Mouse (Mus musculus) intestine, embryonic 16.5 days (tissue): ENCODE data around the gene Vps35. TPM values are rescaled to one million over a fixed set of nuclear protein-coding genes. Genes with fewer than 3 reads are reported as not detected.
A peak's percentile ranks its signal among the peaks of the same experiment; 100 is the strongest.

Source experiments
- ATAC-seq: fragments of 200-750 bp; cut with Nextera tagmentation; 2 replicates; pipeline ENCODE4 v1.8.0; 2017; ENCODE audit warnings: moderate TSS enrichment, moderate library complexity
- H3K27ac ChIP-seq: fragments of 300-500 bp; sonication (generic); 2 replicates; pipeline ENCODE4 v1.5.1; 2014; ENCODE audit warnings: mild to moderate bottlenecking, low read length
- H3K27me3 ChIP-seq: fragments of 300-500 bp; sonication (generic); replicated peaks from 2 replicates; pipeline ENCODE4 v1.6.1; 2014; ENCODE audit warnings: low read length, control low read depth, mixed read lengths; ENCODE audit not compliant: control insufficient read depth, insufficient read depth
- H3K36me3 ChIP-seq: fragments of 300-500 bp; sonication (generic); 2 replicates; pipeline ENCODE4 v1.6.1; 2014; ENCODE audit warnings: low read length, control low read depth; ENCODE audit not compliant: control insufficient read depth, insufficient read depth
- H3K4me1 ChIP-seq: fragments of 300-500 bp; sonication (generic); 2 replicates; pipeline ENCODE4 v1.6.1; 2014; ENCODE audit warnings: low read length, control low read depth, mixed read lengths; ENCODE audit not compliant: control insufficient read depth, insufficient read depth
- H3K4me2 ChIP-seq: fragments of 300-500 bp; sonication (generic); 2 replicates; pipeline ENCODE4 v1.6.1; 2014; ENCODE audit warnings: low read depth, low read length, control low read depth
- H3K4me3 ChIP-seq: fragments of 300-500 bp; sonication (generic); 2 replicates; pipeline ENCODE4 v1.5.1; 2014; ENCODE audit warnings: mild to moderate bottlenecking, low read length
- H3K9ac ChIP-seq: fragments of 300-500 bp; sonication (generic); 2 replicates; pipeline ENCODE4 v1.6.1; 2014; ENCODE audit warnings: low read depth, low read length
- H3K9me3 ChIP-seq: fragments of 300-500 bp; sonication (generic); 2 replicates; pipeline ENCODE4 v1.6.1; 2016; ENCODE audit warnings: low read length, control low read depth; ENCODE audit not compliant: control insufficient read depth
- WGBS: fragments of 180-500 bp; shearing (Covaris S2); extraction: QIAGEN DNeasy Blood & Tissue Kit; methylation state at CpG from one replicate; pipeline ENCODE4 v1.1.7; 2014; 5-methylcytosine and 5-hydroxymethylcytosine counted together
- polyA plus RNA-seq: library from polyadenylated mRNA; unstranded; fragments of >200 nt; fragmentation: Nextera tagmentation; extraction: Ambion mirVana; gene quantifications from 2 replicates; pipeline ENCODE4 v1.2.1, GENCODE M21; 2015

The Vps35 gene
- polyA plus RNA-seq, 1 experiment from 2014 or later = 196 TPM

DNA sequence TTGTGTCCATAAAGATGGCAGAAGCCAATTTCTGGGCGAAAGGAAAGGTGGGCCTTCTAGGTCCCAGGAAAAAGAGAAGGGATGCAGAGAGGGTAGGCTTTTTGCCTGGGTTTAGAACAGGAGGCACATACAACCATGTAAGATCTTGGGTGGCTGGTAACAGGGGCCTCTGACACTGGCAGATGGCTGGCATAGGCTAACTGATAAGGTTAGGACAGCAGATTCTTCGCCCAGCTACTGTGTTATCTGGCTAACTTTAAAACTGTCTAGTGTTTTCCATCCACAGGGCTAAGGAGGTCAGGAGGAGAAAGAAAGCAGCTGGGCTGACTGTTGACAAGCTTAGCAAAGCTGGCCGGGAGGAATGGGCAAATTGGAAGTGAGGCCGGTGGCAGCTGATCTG lies 18.9 kb upstream of the Vps35 start:
- no peaks in the 10 kb centered on the region for H3K9me3 ChIP-seq
- H3K4me2 ChIP-seq = no peak overlapping the region
- H3K27ac ChIP-seq = no peak overlapping the region
- no peak overlapping the region for H3K9ac ChIP-seq
- peak; percentile 68 for ATAC-seq
- H3K4me3 ChIP-seq = no peak overlapping the region
- no peaks in the 10 kb centered on the region for H3K36me3 ChIP-seq
- H3K4me1 ChIP-seq = no peaks in the 10 kb centered on the region
- WGBS = 95% methylated on average over 4 of the region's 4 CpGs
- H3K27me3 ChIP-seq = no peaks in the 10 kb centered on the region

DNA sequence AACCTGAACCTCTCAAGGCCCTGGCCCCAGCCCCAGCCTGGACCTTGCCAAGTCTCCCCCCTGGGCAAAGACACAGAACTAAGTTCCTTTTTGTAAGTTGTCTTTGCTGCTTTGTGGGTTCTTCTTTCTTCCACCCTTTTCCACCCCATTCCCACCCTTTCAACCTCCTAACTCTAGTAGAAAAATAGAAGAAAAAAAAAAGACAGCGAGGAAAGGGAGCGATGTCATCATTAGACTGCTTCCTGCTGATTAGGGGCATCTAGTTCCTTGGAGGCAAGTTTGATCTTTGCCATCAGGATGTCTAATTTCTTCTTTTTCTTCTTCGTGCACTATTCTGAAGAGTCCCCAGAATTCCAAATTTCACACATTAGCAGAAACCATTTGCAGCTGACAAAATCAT lies 13.4 kb upstream of the Vps35 start:
- ATAC-seq = no peak
- H3K4me3 ChIP-seq = no peak overlapping the region
- H3K27ac ChIP-seq = no peak overlapping the region
- no peaks in the 10 kb centered on the region for H3K36me3 ChIP-seq
- no peak overlapping the region for H3K4me2 ChIP-seq
- no peak overlapping the region for H3K9ac ChIP-seq
- no peaks in the 10 kb centered on the region for H3K27me3 ChIP-seq
- WGBS = 84% methylated on average over 3 of the region's 3 CpGs
- no peaks in the 10 kb centered on the region for H3K9me3 ChIP-seq
- H3K4me1 ChIP-seq = no peaks in the 10 kb centered on the region

DNA sequence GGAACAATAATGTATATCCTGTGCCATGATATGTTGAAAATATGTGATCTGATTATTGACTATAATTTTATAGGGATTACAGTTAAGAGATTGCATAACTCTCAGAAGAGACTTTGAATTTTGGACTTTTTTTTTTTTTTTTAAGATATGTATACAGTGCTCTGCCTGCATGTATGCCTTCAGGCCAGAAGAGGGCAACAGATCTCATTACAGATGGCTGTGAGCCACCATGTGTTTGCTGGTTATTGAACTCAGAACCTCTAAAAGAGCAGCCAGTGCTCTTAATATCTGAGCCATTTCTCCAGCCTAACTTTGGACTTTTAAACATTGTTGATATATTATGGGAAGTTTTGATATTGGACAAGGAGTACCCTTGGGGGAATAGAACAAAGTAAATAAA lies 12.1 kb upstream of the Vps35 start:
- Histone ChIP-seq H3K4me2 (no peak overlapping the region), H3K27ac (no peak overlapping the region), H3K4me3 (no peak overlapping the region), H3K4me1 (no peaks in the 10 kb centered on the region), H3K9me3 (no peaks in the 10 kb centered on the region), H3K36me3 (peaks cover 3% of the 10 kb centered on the region; the same call in 1 of the 2 replicates), H3K9ac (no peak overlapping the region), H3K27me3 (no peaks in the 10 kb centered on the region)
- ATAC-seq = peak; percentile 40; the same call in 1 of the 2 replicates

DNA sequence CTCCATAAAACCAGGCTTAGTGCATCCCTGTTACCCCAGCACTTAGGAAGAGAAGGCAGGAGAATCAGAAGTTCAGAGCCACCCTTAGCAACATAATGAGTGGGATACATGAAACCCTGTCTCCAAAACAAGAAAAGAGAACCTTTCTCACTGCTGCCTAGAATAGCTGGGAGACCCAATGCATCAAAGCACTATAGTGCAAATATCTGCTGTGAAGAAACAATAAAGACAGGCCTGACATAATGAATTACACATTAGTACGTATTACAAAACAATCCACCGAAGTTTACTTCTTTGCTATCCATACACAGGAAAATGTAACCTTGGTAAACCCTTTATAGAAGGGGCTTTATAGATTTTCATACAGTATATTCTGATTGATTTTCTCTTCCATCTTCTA lies 9.0 kb upstream of the Vps35 start:
- Histone ChIP-seq H3K4me3 (no peak overlapping the region), H3K36me3 (peaks cover 11% of the 10 kb centered on the region; the same call in 1 of the 2 replicates), H3K4me1 (no peaks in the 10 kb centered on the region), H3K27ac (no peak overlapping the region), H3K4me2 (no peak overlapping the region), H3K9ac (no peak overlapping the region), H3K9me3 (no peaks in the 10 kb centered on the region), H3K27me3 (no peaks in the 10 kb centered on the region)
- 95% methylated on average over 2 of the region's 2 CpGs for WGBS
- no peak for ATAC-seq

DNA sequence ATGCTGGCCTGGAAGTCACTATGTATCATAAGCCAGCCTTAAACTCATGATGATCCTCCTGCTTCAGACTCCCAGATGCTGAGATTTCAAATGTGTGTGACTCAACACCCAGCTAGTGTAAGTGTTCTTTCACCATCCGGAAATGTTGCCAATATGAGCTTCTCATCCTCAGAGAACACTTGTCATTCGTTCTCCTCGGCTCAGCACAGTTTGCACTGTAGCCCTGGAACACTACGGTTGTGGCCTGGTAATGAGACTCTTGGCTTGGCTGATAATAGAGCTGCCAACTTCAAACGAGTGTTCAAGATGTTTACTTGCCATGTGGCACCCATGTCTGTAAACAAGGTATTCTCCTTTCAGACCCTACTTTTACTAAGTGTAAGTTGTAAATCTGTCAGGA lies 3.9 kb upstream of the Vps35 start:
- Histone ChIP-seq H3K9ac (no peak overlapping the region), H3K4me1 (peaks cover 13% of the 10 kb centered on the region), H3K9me3 (no peaks in the 10 kb centered on the region), H3K36me3 (peaks cover 19% of the 10 kb centered on the region; the same call in 1 of the 2 replicates), H3K4me3 (no peak overlapping the region), H3K27ac (no peak overlapping the region), H3K4me2 (no peak overlapping the region), H3K27me3 (no peaks in the 10 kb centered on the region)
- ATAC-seq = no peak
- 85% methylated on average over 5 of the region's 5 CpGs for WGBS

DNA sequence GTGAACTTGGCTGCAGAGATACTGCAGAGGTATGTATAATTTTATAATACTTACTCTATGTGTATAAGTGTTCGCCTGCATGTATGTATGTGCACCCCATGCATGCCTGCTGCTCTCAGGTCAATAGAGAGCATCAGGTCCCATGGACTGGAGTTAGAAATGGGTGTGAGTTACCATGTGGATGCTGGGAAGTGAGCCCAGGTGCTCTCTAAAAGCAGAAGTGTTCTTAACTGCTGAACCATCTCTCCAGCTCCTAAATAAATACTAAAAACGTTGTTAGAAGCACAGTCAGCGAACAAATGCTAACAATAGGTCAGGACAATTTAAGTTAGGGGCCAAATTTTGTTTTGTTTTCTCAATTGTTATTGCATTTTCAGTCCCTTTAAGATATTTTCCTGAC lies 3.3 kb upstream of the Vps35 start:
- Histone ChIP-seq H3K4me2 (no peak overlapping the region), H3K27me3 (no peaks in the 10 kb centered on the region), H3K9me3 (no peaks in the 10 kb centered on the region), H3K4me3 (no peak overlapping the region), H3K27ac (no peak overlapping the region), H3K9ac (no peak overlapping the region), H3K36me3 (peaks cover 19% of the 10 kb centered on the region; the same call in 1 of the 2 replicates), H3K4me1 (peaks cover 13% of the 10 kb centered on the region)
- 78% methylated on average over 3 of the region's 3 CpGs for WGBS
- no peak for ATAC-seq

DNA sequence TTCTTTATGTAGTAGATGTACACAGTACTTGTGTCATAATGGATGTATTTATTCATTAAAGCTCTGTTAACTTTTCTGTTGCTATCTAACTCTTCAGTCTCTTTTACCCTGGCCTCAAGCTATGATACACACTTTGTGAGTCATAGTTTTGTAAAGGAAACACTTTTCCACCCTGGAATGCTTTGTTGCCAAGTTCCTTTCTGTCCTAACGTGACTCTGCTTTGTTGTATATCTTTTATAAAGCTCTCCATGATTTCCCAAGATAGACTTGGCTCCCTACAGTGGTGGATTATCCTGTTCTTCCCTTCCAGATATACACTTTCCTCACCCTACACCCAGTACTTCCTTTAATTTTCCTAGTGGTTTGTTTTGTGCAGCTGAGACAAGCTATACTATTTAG lies 2.3 kb upstream of the Vps35 start:
- H3K27me3 ChIP-seq = no peaks in the 10 kb centered on the region
- peaks cover 16% of the 10 kb centered on the region; the same call in 1 of the 2 replicates for H3K36me3 ChIP-seq
- no peak overlapping the region for H3K9ac ChIP-seq
- WGBS = 33% methylated on average over 1 of the region's 1 CpGs
- H3K27ac ChIP-seq = no peak overlapping the region
- no peak overlapping the region for H3K4me2 ChIP-seq
- peaks cover 19% of the 10 kb centered on the region for H3K4me1 ChIP-seq
- H3K4me3 ChIP-seq = no peak overlapping the region
- no peaks in the 10 kb centered on the region for H3K9me3 ChIP-seq
- no peak for ATAC-seq

DNA sequence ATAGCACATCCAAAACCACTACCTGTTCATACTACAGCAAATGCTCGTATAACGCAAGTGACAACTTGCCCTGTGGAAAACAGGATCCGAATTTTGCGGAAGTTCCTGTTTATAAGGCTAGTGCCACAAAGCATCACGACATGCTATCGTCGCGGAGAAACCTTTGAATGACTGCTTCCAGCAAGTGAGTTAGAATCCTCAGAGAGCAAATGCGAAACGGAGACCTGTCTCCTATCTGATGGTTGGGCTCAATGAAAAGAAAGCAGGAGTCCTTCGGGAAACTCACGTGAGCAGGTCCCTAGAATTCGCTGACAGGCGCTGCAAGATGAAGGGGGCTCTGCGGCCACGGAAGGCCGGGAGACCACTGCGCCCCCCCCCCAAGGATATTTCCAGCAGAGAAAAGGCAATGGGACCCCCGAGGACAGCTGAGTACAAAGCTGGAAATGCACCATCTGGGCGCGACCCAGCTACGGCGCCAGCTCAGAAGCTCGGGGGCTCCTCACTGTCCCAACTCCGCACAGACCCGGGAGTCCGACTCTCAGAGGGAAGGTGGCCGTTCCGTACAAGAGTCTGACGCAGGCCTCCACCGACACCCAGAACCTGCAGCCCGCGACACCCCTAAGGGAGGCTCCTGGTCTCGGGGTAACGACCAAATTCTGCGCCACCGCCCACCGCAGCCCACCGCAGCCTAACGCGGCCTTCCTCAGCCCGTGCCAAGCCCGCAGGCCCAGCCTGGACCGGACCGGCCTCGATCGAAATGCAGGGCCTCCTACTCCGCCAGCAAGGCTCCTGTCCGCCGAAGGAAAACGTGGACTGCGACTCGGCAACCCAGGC lies 785 bp downstream of the Vps35 start:
- H3K27me3 ChIP-seq = no peaks in the 10 kb centered on the region
- H3K4me3 ChIP-seq = peak overlapping the region; percentile 96
- peak overlapping the region; percentile 80 for H3K4me2 ChIP-seq
- no peaks in the 10 kb centered on the region for H3K9me3 ChIP-seq
- peak; percentile 53 for ATAC-seq
- peak overlapping the region; percentile 97 for H3K27ac ChIP-seq
- H3K9ac ChIP-seq = peak overlapping the region; percentile 98
- H3K36me3 ChIP-seq = peaks cover 8% of the 10 kb centered on the region; the same call in 1 of the 2 replicates
- H3K4me1 ChIP-seq = peaks cover 19% of the 10 kb centered on the region
- WGBS = under 1% methylated on average over 51 of the region's 53 CpGs

DNA sequence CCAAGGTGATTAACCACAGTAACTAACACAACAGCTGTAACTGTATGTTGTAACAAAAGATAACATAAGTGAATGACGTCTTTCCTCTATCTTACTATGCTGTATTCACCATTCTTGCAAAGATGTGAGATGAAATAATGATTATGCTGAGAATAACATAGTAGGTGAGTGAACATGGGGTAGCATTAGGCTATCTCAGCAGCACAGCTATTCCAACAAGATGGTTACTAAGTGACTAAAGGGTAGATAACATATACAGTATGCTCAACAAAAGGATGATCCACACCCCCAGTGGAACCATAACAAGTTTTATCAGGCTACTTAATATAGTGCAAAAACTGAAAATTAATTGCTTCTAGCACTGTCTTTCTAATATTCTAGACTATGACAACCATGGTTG lies 12.8 kb downstream of the Vps35 start:
- ATAC-seq = no peak
- Histone ChIP-seq H3K27me3 (no peaks in the 10 kb centered on the region), H3K4me2 (no peak overlapping the region), H3K27ac (no peak overlapping the region), H3K9me3 (no peaks in the 10 kb centered on the region), H3K36me3 (0 out of 2 replicates have a peak, but pooled peaks cover 13% of the 10 kb centered on the region), H3K4me1 (no peaks in the 10 kb centered on the region), H3K4me3 (no peak overlapping the region), H3K9ac (no peak overlapping the region)
- 91% methylated on average over 1 of the region's 1 CpGs for WGBS
